In genomic region chr17:87237826-87238225, GRCm38 (mm10) we compare ENCODE assay signal across 20 mouse cellular contexts. TPM values are rescaled to one million over a fixed set of nuclear protein-coding genes. Genes with fewer than 3 reads are reported as not detected.
DNase-seq lines count a peak whose midpoint lies in the region; ATAC-seq and TF ChIP-seq lines count a peak whose summit lies in the region.
"Had no signal": no experiment of that assay in that cellular context is flagged by ENCODE, and none has a peak within 500 bp of the region (broad histone marks: within the 10 kb centered on the region; RNA-seq: fewer than 3 reads in every experiment).

No protein-coding gene starts in this region.

- peaks cover 16% of the 10 kb centered on the region for H3K4me1 ChIP-seq in hindbrain, embryonic 12.5 days
- H3K4me1 ChIP-seq in hindbrain, embryonic 14.5 days (replicated peaks; ENCODE audit: control insufficient read depth, insufficient read depth, low read length): no peaks in the 10 kb centered on the region
- H3K4me1 ChIP-seq in liver, postnatal 0 days (ENCODE audit: insufficient read depth): no peaks in the 10 kb centered on the region
- H3K4me1 ChIP-seq in forebrain, embryonic 12.5 days: peaks cover 15% of the 10 kb centered on the region
- H3K4me1 ChIP-seq: liver, embryonic 12.5 days had no signal

- no peak for DNase-seq in hindbrain, embryonic 14.5 days (ENCODE audit: low spot score)
- peak; percentile 40 for DNase-seq in 3T3-L1 (ENCODE audit: low read depth, low spot score)
- peak; percentile 55 for DNase-seq in embryo, embryonic 10.5 days (ENCODE audit: low spot score)
- DNase-seq in hindlimb bud, embryonic 11.5 days (ENCODE audit: extremely low spot score, low read depth, low spot score): peak; percentile 53
- DNase-seq in liver, postnatal 0 days: no peak
- no peak for DNase-seq in B cell, adult 2 months
- DNase-seq: adrenal gland, adult 8-10 months; cerebellum, adult 8-10 months; gastrocnemius, adult 2 months; kidney, adult 11 months; thymus, postnatal 25 days had no signal

- peaks cover 6% of the 10 kb centered on the region; the same call in 1 of the 2 replicates for H3K9me3 ChIP-seq in hindbrain, embryonic 12.5 days (replicated peaks)
- peaks cover 11% of the 10 kb centered on the region; the same call in 1 of the 2 replicates for H3K9me3 ChIP-seq in hindbrain, embryonic 14.5 days (ENCODE audit: control insufficient read depth, low read length)
- H3K9me3 ChIP-seq in liver, postnatal 0 days (ENCODE audit: low read length): no peaks in the 10 kb centered on the region
- no peaks in the 10 kb centered on the region; the same call in 1 of the 2 replicates for H3K9me3 ChIP-seq in forebrain, embryonic 12.5 days
- H3K9me3 ChIP-seq: forebrain, embryonic 13.5 days; liver, embryonic 12.5 days; lung, embryonic 15.5 days had no signal

- no peak overlapping the region for H3K4me2 ChIP-seq in hindbrain, embryonic 12.5 days (replicated peaks)
- H3K4me2 ChIP-seq in hindbrain, embryonic 14.5 days (replicated peaks): no peak overlapping the region
- no peak overlapping the region for H3K4me2 ChIP-seq in liver, postnatal 0 days (ENCODE audit: low read depth, low read length)
- no peak overlapping the region for H3K4me2 ChIP-seq in forebrain, embryonic 12.5 days
- H3K4me2 ChIP-seq: forebrain, embryonic 13.5 days; heart, embryonic 12.5 days; liver, embryonic 12.5 days; lung, embryonic 15.5 days had no signal

- TF ChIP-seq CTCF in liver, postnatal 0 days (IDR thresholded peaks at IDR 0.05; ENCODE audit: low read depth): no peak

- no peaks in the 10 kb centered on the region for H3K36me3 ChIP-seq in hindbrain, embryonic 12.5 days
- H3K36me3 ChIP-seq in hindbrain, embryonic 14.5 days (replicated peaks; ENCODE audit: control insufficient read depth, insufficient read depth): no peaks in the 10 kb centered on the region
- no peaks in the 10 kb centered on the region for H3K36me3 ChIP-seq in liver, postnatal 0 days (replicated peaks; ENCODE audit: insufficient read depth, low read length)
- H3K36me3 ChIP-seq in forebrain, embryonic 12.5 days (replicated peaks): no peaks in the 10 kb centered on the region
- H3K36me3 ChIP-seq: heart, embryonic 12.5 days; liver, embryonic 12.5 days; lung, embryonic 15.5 days had no signal

- 74% methylated on average over 11 of the region's 11 CpGs for WGBS in hindbrain, embryonic 12.5 days
- WGBS in hindbrain, embryonic 14.5 days: 81% methylated on average over 11 of the region's 11 CpGs
- WGBS in liver, postnatal 0 days (ENCODE audit: insufficient replicate concordance): 88% methylated on average over 11 of the region's 11 CpGs
- 81% methylated on average over 11 of the region's 11 CpGs for WGBS in forebrain, embryonic 12.5 days

- no peaks in the 10 kb centered on the region; the same call in 1 of the 2 replicates for H3K27me3 ChIP-seq in hindbrain, embryonic 12.5 days
- no peaks in the 10 kb centered on the region for H3K27me3 ChIP-seq in hindbrain, embryonic 14.5 days (ENCODE audit: control insufficient read depth, insufficient read depth, low read length)
- H3K27me3 ChIP-seq in liver, postnatal 0 days (ENCODE audit: insufficient read depth, low read length): no peaks in the 10 kb centered on the region
- H3K27me3 ChIP-seq in forebrain, embryonic 12.5 days: no peaks in the 10 kb centered on the region
- H3K27me3 ChIP-seq: forebrain, embryonic 13.5 days; heart, embryonic 12.5 days; liver, embryonic 12.5 days; lung, embryonic 15.5 days; Patski had no signal

- no peak for TF ChIP-seq EP300 in liver, postnatal 0 days (IDR thresholded peaks at IDR 0.05; ENCODE audit: low read depth)

- no peak overlapping the region for H3K9ac ChIP-seq in hindbrain, embryonic 12.5 days
- H3K9ac ChIP-seq in hindbrain, embryonic 14.5 days: no peak overlapping the region
- H3K9ac ChIP-seq in liver, postnatal 0 days (replicated peaks): no peak overlapping the region
- no peak overlapping the region for H3K9ac ChIP-seq in forebrain, embryonic 12.5 days
- H3K9ac ChIP-seq: forebrain, embryonic 13.5 days; heart, embryonic 12.5 days; liver, embryonic 12.5 days; lung, embryonic 15.5 days had no signal

- peak overlapping the region; percentile 67; the same call in 1 of the 2 replicates for H3K27ac ChIP-seq in hindbrain, embryonic 12.5 days
- no peak overlapping the region for H3K27ac ChIP-seq in hindbrain, embryonic 14.5 days
- no peak overlapping the region for H3K27ac ChIP-seq in liver, postnatal 0 days (ENCODE audit: low read depth)
- no peak overlapping the region for H3K27ac ChIP-seq in forebrain, embryonic 12.5 days
- H3K27ac ChIP-seq: gastrocnemius, adult 2 months; kidney, postnatal 0 days; liver, embryonic 12.5 days had no signal

- no peak for ATAC-seq in hindbrain, embryonic 12.5 days (ENCODE audit: low FRiP score)
- no peak for ATAC-seq in hindbrain, embryonic 14.5 days (ENCODE audit: low FRiP score)
- ATAC-seq in liver, postnatal 0 days: no peak
- no peak for ATAC-seq in forebrain, embryonic 12.5 days (ENCODE audit: low FRiP score)
- ATAC-seq: hindbrain, embryonic 16.5 days; liver, embryonic 12.5 days had no signal

- H3K4me3 ChIP-seq in hindbrain, embryonic 12.5 days: no peak overlapping the region
- no peak overlapping the region for H3K4me3 ChIP-seq in hindbrain, embryonic 14.5 days (replicated peaks; ENCODE audit: low read length)
- H3K4me3 ChIP-seq in liver, postnatal 0 days (ENCODE audit: low read depth, low read length): no peak overlapping the region
- H3K4me3 ChIP-seq in forebrain, embryonic 12.5 days (replicated peaks): no peak overlapping the region
- H3K4me3 ChIP-seq: forebrain, embryonic 13.5 days; gastrocnemius, adult 2 months; heart, embryonic 12.5 days; liver, embryonic 12.5 days; lung, embryonic 15.5 days had no signal

RNA-seq across cellular contexts. Expression of gene Mcfd2, which starts 27.9 kb away (rescaled TPM):
- polyA plus RNA-seq in hindbrain, embryonic 12.5 days (2016; fragmentation: Nextera tagmentation; extraction: Ambion mirVana): 63.9 and 64.4 TPM in 2 replicates
- 47.0 and 49.0 TPM in 2 replicates for polyA plus RNA-seq in hindbrain, embryonic 14.5 days (2014; fragmentation: Nextera tagmentation; extraction: Ambion mirVana)
- polyA plus RNA-seq in liver, postnatal 0 days (2015; fragmentation: Nextera tagmentation; extraction: Ambion mirVana): 139 and 148 TPM in 2 replicates
- polyA plus RNA-seq in forebrain, embryonic 12.5 days (2016; fragmentation: Nextera tagmentation; extraction: Ambion mirVana): 50.9 and 53.3 TPM in 2 replicates

RNA-seq across cellular contexts. Expression of gene Ttc7, which starts 44.9 kb away (rescaled TPM):
- polyA plus RNA-seq in hindbrain, embryonic 12.5 days (2016; fragmentation: Nextera tagmentation; extraction: Ambion mirVana): 6.0 and 6.6 TPM in 2 replicates
- 5.0 and 6.3 TPM in 2 replicates for polyA plus RNA-seq in hindbrain, embryonic 14.5 days (2014; fragmentation: Nextera tagmentation; extraction: Ambion mirVana)
- 10.1 and 12.1 TPM in 2 replicates for polyA plus RNA-seq in liver, postnatal 0 days (2015; fragmentation: Nextera tagmentation; extraction: Ambion mirVana)
- 3.5 and 3.8 TPM in 2 replicates for polyA plus RNA-seq in forebrain, embryonic 12.5 days (2016; fragmentation: Nextera tagmentation; extraction: Ambion mirVana)

Comparison
In these comparisons a context has a peak if more than half of its experiments do, and no peak if none do; other contexts are left out.
1. DNase-seq: peak in 3T3-L1 (single experiment), embryo, embryonic 10.5 days (single experiment) and hindlimb bud, embryonic 11.5 days (single experiment); none in hindbrain, embryonic 14.5 days (single experiment), liver, postnatal 0 days (single experiment) and B cell, adult 2 months (0 of 2).